Mouse (Mus musculus) heart, adult 2 months (tissue): ENCODE measurements around the gene Ccdc57.

ENCODE experiments used
- CTCF ChIP-seq: fragments of 200-600 bp; IDR thresholded peaks from 2 replicates; pipeline ENCODE4 v1.8.1; 2022; ENCODE audit warnings: antibody characterized with exemption, mild to moderate bottlenecking, moderate library complexity
- POLR2A ChIP-seq: fragments of 200-500 bp; IDR thresholded peaks from 2 replicates; pipeline ENCODE4 v1.6.1; 2011; ENCODE audit warnings: mild to moderate bottlenecking, low read depth, low read length, control low read depth; ENCODE audit not compliant: insufficient read depth

GRCm38 (mm10) chr11:120937976-120938375 is 5.3 kb upstream of the Ccdc57 start:
- TF ChIP-seq POLR2A (no peak), CTCF (no peak)
